Mouse (Mus musculus) midbrain, embryonic 14.5 days (tissue): ENCODE results near the gene Hebp1. TPM values are rescaled to one million over a fixed set of nuclear protein-coding genes. Genes with fewer than 3 reads are reported as not detected.
A peak's percentile ranks its signal among the peaks of the same experiment; 100 is the strongest.

Experiments used
- ATAC-seq: fragments of 200-750 bp; cut with Nextera tagmentation; 2 replicates; pipeline ENCODE4 v1.8.0; 2017; ENCODE audit warnings: moderate number of reproducible peaks, moderate library complexity; ENCODE audit not compliant: low FRiP score, low TSS enrichment
- DNase-seq: peaks from one replicate; pipeline ENCODE4 v3.0.0-alpha.2; 2015
- H3K27ac ChIP-seq: fragments of 300-500 bp; sonication (generic); replicated peaks from 2 replicates; pipeline ENCODE4 v1.5.1; 2014; ENCODE audit warnings: mild to moderate bottlenecking, low read depth, low read length, moderate library complexity
- H3K27me3 ChIP-seq: fragments of 300-500 bp; sonication (generic); 2 replicates; pipeline ENCODE4 v1.6.1; 2014; ENCODE audit warnings: low read length, control low read depth, mixed read lengths; ENCODE audit not compliant: control insufficient read depth, insufficient read depth
- H3K36me3 ChIP-seq: fragments of 300-500 bp; sonication (generic); 2 replicates; pipeline ENCODE4 v1.6.1; 2014; ENCODE audit warnings: low read length, control low read depth; ENCODE audit not compliant: control insufficient read depth, insufficient read depth
- H3K4me1 ChIP-seq: fragments of 300-500 bp; sonication (generic); 2 replicates; pipeline ENCODE4 v1.6.1; 2014; ENCODE audit warnings: mild to moderate bottlenecking, antibody characterized with exemption, low read length, control low read depth; ENCODE audit not compliant: control insufficient read depth, insufficient read depth
- H3K4me2 ChIP-seq: fragments of 300-500 bp; sonication (generic); 2 replicates; pipeline ENCODE4 v1.6.1; 2014; ENCODE audit warnings: mild to moderate bottlenecking, low read length, moderate library complexity
- H3K4me3 ChIP-seq: fragments of 300-500 bp; sonication (generic); replicated peaks from 2 replicates; pipeline ENCODE4 v1.5.1; 2014; ENCODE audit warnings: low read depth, low read length
- H3K9ac ChIP-seq: fragments of 300-500 bp; sonication (generic); replicated peaks from 2 replicates; pipeline ENCODE4 v1.6.1; 2014; ENCODE audit warnings: mild to moderate bottlenecking, low read length, moderate library complexity
- H3K9me3 ChIP-seq: fragments of 300-500 bp; sonication (generic); 2 replicates; pipeline ENCODE4 v1.6.1; 2016; ENCODE audit warnings: low read length, control low read depth, mixed read lengths; ENCODE audit not compliant: control insufficient read depth
- WGBS: fragments of 180-500 bp; shearing (Covaris S2); extraction: QIAGEN DNeasy Blood & Tissue Kit; methylation state at CpG from one replicate; pipeline ENCODE4 v1.1.7; 2014; 5-methylcytosine and 5-hydroxymethylcytosine counted together
- polyA plus RNA-seq: library from polyadenylated mRNA; unstranded; fragments of >200 nt; fragmentation: Nextera tagmentation; extraction: Ambion mirVana; gene quantifications from 2 replicates; pipeline ENCODE4 v1.2.1, GENCODE M21; 2014

Gene Hebp1
- polyA plus RNA-seq, 1 experiment from 2014 or later = 3.5 TPM

DNA sequence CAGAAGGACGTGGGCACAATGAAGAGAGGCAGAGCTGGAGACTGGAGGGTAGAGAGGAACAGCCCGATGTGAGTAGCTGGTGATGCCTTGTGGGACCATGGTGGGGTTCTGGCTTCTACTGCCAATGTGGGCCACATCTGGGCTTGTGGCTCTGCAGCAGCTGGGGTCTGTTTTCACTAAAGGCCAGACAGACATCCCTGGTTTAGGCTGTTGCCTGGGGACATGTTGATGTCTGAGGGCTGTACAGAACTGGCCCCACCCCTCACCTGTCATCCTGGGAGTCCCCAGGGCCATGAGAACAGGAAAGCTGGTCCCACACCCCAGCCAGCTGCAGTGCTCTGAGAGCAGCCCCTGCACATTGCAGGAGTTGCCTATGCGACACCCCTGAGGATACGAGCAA lies 48.6 kb downstream of the Hebp1 start:
- H3K9ac ChIP-seq = no peak overlapping the region
- 84% methylated on average over 4 of the region's 4 CpGs for WGBS
- no peak for DNase-seq
- ATAC-seq = no peak
- no peak overlapping the region for H3K4me2 ChIP-seq
- H3K4me3 ChIP-seq = no peak overlapping the region
- no peaks in the 10 kb centered on the region for H3K27me3 ChIP-seq
- no peaks in the 10 kb centered on the region for H3K36me3 ChIP-seq
- H3K4me1 ChIP-seq = no peaks in the 10 kb centered on the region
- no peaks in the 10 kb centered on the region for H3K9me3 ChIP-seq
- no peak overlapping the region for H3K27ac ChIP-seq

DNA sequence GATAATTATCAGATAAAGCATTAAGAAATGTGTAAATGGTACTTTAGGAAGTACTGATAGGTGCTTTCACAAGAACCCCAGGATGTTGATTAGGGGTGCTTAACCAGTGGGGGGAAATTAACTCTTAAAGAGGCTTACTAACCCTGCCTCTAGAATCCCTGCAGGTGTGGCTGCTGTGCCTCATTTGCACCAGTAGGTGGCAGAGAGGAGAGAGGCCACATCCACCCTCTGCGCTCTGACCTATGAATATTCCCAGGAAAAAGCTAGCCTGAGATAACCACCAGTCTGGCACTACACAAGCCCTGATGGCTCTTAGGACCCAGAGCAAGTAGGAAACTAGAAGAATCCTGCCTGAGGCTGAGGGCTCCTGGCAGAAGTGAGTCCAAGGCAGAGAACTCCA lies 49.3 kb downstream of the Hebp1 start:
- Histone ChIP-seq H3K9me3 (no peaks in the 10 kb centered on the region), H3K36me3 (no peaks in the 10 kb centered on the region), H3K27me3 (no peaks in the 10 kb centered on the region), H3K4me1 (no peaks in the 10 kb centered on the region), H3K4me2 (no peak overlapping the region), H3K9ac (no peak overlapping the region), H3K27ac (no peak overlapping the region), H3K4me3 (no peak overlapping the region)
- 40% methylated on average over 1 of the region's 1 CpGs for WGBS
- ATAC-seq (no peak), DNase-seq (peak; percentile 55)

DNA sequence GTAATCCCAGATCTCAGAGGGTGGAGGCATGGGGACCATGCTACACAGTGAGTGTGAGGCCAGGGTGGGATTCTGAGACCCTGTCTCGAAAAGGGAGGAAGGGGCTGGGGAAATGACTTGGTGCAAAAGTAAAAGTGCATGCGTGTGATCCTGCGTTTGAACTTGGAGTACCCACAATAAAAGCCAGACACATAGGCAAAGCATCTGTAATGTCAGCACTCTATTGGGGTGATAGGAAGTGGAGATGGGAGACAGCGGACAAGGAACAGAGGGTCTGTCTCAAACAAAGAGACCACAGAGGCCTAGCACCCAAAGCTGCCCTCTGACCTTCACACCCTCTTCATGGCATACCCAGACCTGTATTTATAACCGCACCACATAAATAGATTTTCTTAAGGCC lies 51.8 kb downstream of the Hebp1 start:
- H3K27ac ChIP-seq = no peak overlapping the region
- H3K4me3 ChIP-seq = no peak overlapping the region
- H3K9me3 ChIP-seq = no peaks in the 10 kb centered on the region
- no peaks in the 10 kb centered on the region for H3K4me1 ChIP-seq
- no peaks in the 10 kb centered on the region for H3K27me3 ChIP-seq
- H3K4me2 ChIP-seq = no peak overlapping the region
- no peaks in the 10 kb centered on the region for H3K36me3 ChIP-seq
- H3K9ac ChIP-seq = no peak overlapping the region
- ATAC-seq = no peak
- 91% methylated on average over 5 of the region's 5 CpGs for WGBS
- no peak for DNase-seq

DNA sequence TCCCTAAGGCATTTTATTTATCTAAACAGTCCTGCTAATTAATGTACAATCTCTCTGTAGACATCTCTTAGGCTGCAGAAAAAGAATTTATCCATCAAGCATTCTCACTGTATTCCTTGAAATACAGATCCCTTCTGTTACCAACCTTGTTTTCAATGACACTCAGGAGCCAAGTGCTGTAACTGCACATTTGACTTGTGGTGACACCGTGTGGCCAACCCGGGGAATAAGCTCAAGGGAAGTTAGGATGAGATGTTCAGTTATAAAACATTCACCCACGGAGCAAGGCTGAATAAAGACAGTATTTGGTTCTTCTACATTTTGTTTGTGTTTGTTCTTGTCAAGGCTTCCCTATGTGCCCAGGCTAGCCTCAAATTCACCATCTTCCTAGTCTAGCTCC lies 53.3 kb downstream of the Hebp1 start:
- Histone ChIP-seq H3K27me3 (no peaks in the 10 kb centered on the region), H3K4me3 (no peak overlapping the region), H3K36me3 (no peaks in the 10 kb centered on the region), H3K9ac (no peak overlapping the region), H3K9me3 (no peaks in the 10 kb centered on the region), H3K4me2 (no peak overlapping the region), H3K4me1 (no peaks in the 10 kb centered on the region), H3K27ac (no peak overlapping the region)
- WGBS = 2% methylated on average over 3 of the region's 3 CpGs
- peak; percentile 84 for DNase-seq
- no peak for ATAC-seq

DNA sequence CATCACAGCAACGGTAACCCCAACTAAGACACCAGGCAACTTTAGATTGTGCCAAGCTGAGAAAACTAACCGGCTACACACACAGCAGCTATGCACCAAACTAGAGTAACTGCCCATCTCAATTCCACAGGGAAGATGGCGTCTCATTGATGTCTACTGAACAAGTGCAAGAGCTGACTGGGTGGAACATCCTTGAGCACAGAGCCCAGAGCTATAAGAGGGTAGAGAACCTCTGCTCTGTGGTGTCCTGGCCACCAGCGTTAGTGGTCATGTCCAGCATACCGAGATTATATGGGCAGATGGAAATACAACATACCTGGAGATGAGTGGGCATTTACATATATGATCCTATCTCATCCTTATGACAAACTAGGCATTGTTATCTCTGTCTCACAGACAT lies 54.7 kb downstream of the Hebp1 start:
- Histone ChIP-seq H3K9ac (no peak overlapping the region), H3K9me3 (no peaks in the 10 kb centered on the region), H3K36me3 (no peaks in the 10 kb centered on the region), H3K4me1 (no peaks in the 10 kb centered on the region), H3K4me2 (no peak overlapping the region), H3K27me3 (no peaks in the 10 kb centered on the region), H3K4me3 (no peak overlapping the region), H3K27ac (no peak overlapping the region)
- ATAC-seq (no peak), DNase-seq (no peak)
- 95% methylated on average over 5 of the region's 5 CpGs for WGBS

DNA sequence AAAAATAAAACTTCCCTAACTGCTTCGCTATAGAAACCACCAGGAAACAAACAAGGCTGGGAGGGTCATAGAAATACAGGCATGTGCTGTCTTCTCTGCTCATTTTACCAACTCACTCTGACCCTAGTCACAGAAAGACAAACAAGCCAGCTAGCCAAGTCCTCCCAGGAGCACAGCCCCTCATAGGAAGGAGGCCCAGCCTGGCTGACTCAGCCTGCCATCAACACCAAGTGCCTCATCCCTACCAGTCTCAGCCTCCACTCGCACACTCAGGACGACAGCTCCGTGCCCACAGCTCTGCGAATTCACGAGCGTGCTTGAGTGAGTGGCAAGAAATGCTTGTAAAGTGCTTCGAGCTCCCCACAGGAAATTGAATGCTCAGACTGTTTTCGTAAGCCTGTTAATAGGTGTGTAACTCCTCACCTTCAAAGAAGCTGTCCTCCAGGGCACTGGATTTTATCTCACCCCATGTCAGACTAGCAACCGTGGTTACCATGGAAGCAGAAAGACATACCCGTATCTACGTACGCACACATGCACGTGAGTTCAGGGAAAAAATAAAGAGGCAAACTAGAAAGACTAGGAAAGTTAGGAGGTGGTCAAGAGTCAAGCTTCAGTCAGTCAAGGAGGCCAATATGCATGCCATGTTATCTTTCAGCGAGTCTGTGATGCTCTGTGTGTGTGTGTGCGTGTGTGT lies 56.2 kb downstream of the Hebp1 start:
- Histone ChIP-seq H3K9ac (no peak overlapping the region), H3K4me2 (no peak overlapping the region), H3K27ac (no peak overlapping the region), H3K27me3 (no peaks in the 10 kb centered on the region), H3K4me3 (no peak overlapping the region), H3K4me1 (peaks cover under 1% of the 10 kb centered on the region; the same call in 1 of the 2 replicates), H3K36me3 (no peaks in the 10 kb centered on the region), H3K9me3 (no peaks in the 10 kb centered on the region)
- ATAC-seq = no peak
- peak; percentile 47 for DNase-seq
- 71% methylated on average over 16 of the region's 16 CpGs for WGBS

DNA sequence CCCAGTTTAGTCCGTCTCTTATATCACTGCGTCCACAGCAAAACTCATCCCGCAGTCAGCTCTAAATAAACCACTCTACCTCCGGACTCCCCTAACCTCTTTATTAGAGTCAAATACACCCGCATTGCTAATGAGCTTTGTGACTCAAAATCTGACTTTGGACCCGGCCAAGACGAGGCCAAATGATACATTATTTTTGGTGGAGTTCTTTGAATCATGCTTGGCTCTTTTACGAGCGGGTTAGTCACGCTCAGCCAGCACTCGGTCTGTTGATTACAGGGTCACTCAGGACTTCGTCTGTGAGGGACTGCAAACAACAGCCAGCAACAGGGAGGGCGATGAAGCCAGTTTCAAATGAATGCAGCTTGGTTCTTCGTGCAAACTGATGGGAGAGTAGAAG lies 59.1 kb downstream of the Hebp1 start:
- H3K27me3 ChIP-seq = no peaks in the 10 kb centered on the region
- 44% methylated on average over 14 of the region's 14 CpGs for WGBS
- H3K36me3 ChIP-seq = no peaks in the 10 kb centered on the region
- ATAC-seq = no peak
- H3K4me3 ChIP-seq = no peak overlapping the region
- DNase-seq = no peak
- H3K9me3 ChIP-seq = no peaks in the 10 kb centered on the region
- H3K4me2 ChIP-seq = no peak overlapping the region
- no peak overlapping the region for H3K27ac ChIP-seq
- H3K9ac ChIP-seq = no peak overlapping the region
- peaks cover 4% of the 10 kb centered on the region for H3K4me1 ChIP-seq

DNA sequence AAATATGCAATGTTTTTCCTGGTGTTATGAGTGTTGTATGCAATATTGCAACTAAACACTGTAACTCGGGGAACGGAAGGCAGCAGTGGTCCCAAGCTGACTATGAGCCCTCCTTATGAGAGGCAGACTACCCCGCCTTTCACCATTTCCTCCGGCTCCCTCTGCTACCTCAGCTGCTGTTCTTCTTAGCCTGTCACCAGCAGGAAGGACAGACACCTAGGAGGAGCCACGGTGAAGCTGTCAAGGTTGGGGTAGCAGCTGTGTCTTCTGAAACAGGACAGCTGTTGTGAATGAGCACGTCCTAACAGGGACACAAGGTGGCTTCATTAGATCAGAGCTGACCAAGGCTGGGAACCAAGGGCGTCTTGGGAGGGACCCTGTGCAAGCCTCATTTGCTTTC lies 59.6 kb downstream of the Hebp1 start:
- DNase-seq (no peak), ATAC-seq (no peak)
- Histone ChIP-seq H3K9me3 (no peaks in the 10 kb centered on the region), H3K4me1 (peaks cover 4% of the 10 kb centered on the region), H3K4me3 (no peak overlapping the region), H3K4me2 (no peak overlapping the region), H3K27ac (no peak overlapping the region), H3K36me3 (no peaks in the 10 kb centered on the region), H3K27me3 (no peaks in the 10 kb centered on the region), H3K9ac (no peak overlapping the region)
- 70% methylated on average over 7 of the region's 7 CpGs for WGBS

DNA sequence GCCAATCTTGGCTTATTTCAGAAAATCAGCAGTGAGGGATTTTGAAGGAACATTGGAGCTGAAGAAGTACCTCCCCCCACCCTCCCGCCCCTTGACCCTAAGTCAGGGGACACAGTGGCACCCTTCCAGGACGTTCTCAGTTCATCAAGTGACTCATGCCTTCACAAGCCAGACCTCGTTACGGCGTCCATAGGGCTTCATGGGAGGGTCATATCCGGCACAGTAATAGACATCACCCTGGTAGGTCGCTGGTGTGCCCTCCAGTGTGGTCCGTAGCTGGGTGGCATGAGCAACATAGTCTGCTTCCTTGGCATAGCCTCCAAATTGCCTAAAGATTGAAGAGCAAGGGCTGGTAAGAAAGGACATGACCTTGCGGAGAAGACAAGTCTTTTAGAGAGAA lies 60.1 kb downstream of the Hebp1 start:
- Histone ChIP-seq H3K4me1 (peaks cover 4% of the 10 kb centered on the region), H3K4me3 (no peak overlapping the region), H3K27ac (no peak overlapping the region), H3K4me2 (no peak overlapping the region), H3K9ac (no peak overlapping the region), H3K27me3 (no peaks in the 10 kb centered on the region), H3K9me3 (no peaks in the 10 kb centered on the region), H3K36me3 (no peaks in the 10 kb centered on the region)
- no peak for ATAC-seq
- 92% methylated on average over 9 of the region's 9 CpGs for WGBS
- no peak for DNase-seq
